Mouse (Mus musculus) fat pad, adult 2 months (tissue): Measurements from ENCODE around the gene 9530003J23Rik.
"Not testable (repeated sequence)": the region's sequence is repeated elsewhere in the genome, so short reads cannot be mapped to it uniquely, and the experiment has no call there.

ENCODE experiments used
- DNase-seq: peaks from one replicate; pipeline ENCODE4 v3.0.0-alpha.2; 2011; ENCODE audit warnings: low read depth, low spot score; ENCODE audit errors: extremely low read depth

Gene 9530003J23Rik

DNA sequence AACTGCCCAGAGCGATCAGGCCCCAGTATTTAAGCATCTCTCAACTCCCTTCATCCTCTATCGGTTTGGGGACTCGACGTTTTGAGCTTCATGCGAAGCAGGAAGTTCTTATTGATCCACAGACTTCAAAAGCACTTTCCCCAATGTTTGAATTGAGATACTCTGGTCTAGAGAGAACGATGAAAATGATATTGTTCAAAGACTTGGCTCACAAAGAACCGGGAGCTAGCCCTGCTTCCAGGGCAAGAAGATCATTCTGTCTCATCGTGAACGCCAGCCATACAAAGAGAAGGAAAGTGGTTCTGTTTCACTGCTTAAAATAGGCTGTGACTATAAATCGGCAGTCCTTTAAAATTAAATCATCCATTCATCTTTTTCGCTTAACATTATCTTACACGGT, at the start of gene 9530003J23Rik:
Gene 9530003J23Rik, minus strand, starts transcription at position 101 of the 400 bp plus-strand sequence.
- no peak for DNase-seq

DNA sequence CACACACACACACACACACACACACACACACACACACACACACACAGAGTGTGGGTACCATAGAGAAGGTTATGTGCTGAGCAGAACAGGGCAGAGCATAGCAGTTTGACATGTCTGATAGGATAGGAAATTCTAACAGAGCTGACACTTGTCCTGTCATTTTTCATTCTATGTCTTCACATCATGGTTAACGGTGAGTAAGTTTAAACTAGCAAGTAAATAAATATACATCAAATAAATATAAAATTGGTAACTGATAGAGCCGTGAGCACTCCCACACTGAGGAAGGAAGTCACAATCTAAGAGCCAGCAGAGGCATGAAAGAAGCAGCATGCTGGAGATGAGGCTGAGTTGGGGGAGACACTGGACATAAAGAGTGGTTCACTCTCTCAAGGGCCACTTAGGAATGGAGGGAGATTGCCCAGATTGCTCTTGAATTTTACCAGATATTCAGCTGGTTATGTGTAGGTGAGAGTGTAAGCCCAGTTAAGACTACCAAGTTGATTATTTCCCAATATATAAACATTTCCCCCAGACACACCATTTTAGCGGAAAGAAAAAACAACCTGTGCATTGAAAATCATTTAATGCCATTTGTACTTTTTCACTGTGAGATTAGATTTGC, 48.8 kb upstream of the 9530003J23Rik start:
- DNase-seq = no peak

DNA sequence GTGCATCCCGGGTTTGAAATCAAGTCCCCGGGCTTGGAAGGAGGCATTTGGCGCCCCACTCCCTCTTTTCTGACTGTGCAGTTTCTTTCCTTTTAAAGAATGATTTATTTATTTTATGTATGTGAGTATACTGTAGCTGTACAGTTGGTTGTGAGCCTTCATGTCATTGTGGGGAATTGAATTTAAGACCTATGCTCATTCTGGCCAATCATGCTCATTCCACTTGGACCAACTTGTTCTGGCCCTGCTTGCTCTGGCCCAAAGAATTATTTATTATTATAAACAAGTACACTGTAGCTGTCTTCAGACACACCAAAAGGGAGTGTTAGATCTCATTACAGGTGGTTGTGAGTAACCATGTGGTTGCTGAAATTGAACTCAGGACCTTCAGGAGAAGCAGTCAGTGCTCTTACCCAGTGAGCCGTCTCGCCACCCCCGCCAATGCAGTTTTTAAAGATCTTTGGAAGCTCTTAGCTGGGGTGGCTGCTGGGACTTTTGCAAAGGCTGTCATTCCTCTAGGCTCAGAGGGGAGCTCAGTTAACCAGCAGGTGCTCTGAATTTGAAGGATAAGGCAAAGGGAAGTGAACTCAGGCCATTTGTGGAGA, 48.0 kb upstream of the 9530003J23Rik start:
- DNase-seq = no peak

DNA sequence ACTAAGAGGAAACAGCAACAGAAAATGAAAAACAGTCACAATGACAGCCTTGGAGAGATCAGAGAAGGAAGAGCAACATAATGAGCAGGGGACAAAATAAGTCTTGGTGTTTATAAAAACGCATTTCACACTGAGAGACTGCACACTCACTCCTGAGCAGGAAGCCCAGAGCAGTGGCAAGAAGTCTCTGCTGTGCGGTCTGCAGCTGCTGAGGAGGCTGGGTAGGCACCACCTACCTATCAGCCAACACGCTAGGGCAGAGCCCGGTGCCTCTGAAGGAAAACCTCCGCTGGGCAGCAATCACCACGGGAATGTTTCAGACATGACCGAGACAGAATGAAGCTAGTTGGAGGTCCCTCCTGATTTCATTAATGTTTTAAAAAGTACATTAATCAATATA, 47.1 kb upstream of the 9530003J23Rik start:
- not testable (repeated sequence) for DNase-seq

DNA sequence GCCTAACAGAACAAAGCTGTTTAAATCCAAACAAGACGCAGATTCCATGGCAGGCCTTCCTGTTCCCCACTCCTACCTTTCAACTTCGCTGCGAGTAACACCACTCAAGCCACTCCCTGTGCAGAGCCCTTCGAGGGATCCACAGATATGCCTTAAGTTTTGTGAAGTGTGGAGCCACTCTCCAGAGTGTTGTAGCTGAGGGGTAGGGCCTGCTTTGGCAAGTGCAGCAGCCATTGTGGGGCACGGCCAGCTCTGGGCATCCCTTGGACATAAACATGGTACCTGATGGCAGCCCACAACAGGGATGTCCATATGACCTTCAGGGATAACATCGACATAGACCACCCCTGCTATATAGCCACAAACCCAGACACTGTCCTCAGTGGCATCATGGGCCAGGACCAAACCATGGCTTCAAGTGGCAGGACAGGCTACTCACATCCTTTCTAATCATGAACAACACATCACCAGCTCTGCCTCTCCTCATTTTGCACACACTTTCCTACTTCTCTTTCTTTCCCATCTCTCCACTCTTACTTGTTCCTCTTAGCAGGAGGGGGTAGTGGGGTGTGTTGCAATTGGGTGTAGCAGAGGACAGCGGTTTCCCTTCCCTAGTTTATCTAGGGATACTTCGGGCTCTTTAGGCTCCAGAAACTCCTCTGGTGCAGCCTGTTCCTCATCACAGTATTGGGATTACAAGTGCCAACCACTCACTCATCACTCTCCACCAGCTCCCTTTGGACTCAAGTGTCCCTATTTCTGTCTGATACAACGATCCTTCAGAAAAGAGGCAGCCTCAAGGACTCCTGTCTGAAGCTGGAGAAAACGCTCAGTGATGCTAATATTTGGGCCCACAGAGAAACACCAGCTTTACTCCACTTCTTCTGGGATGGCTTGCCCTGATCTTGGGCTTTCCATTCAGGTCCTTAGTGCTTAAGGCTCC, 46.3 kb upstream of the 9530003J23Rik start:
- DNase-seq = no peak

DNA sequence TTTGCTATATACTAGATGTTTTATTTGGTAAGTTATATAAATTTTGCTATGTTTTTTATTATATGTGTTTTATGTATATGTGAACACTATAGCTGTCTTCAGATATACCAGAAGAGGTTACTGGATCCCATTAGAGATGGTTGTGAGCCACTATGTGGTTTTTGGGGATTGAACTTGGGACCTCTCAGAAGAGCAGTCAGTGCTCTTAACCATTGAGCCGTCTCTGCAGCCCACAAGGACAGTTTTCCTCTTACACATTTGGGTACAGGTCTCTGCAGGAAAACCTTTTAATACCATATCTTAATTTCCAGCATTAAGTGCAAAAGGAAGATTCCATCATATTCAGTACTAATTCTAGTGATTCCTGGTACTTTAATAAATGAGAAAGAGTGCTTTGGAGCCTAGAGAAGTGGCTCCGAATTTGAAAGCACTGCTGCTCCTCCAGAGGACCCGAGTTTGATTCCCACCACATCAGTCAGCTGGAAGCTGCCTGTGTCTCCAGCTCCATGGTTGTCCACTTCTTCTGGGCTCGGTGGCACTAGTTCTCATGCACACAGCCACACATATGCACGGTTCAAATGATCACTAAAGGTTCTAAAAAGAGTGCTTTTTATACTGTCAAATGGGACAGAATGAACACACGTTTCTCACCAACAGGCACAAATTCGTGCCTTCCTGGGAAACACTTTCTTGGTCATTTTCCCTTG, 45.5 kb upstream of the 9530003J23Rik start:
- DNase-seq = no peak

DNA sequence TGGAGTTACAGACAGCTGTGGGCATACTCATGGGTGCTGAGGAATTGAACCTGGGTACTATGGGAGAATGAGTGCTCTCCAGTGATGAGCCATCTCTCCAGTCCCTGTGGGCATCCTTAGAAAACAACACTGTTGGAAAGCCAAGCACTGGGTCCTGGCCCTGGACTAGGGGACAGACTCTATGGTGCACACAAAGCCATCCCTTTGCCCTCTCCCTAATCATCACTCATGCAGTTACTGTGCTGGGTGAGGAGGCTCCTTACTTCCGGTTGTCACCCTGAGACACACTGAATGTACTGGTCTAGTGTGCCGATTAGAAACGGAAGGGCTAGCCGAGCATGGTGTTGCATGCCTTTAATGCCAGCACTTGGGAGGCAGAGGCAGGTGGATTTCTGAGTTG, 44.7 kb upstream of the 9530003J23Rik start:
- DNase-seq = not testable (repeated sequence)

DNA sequence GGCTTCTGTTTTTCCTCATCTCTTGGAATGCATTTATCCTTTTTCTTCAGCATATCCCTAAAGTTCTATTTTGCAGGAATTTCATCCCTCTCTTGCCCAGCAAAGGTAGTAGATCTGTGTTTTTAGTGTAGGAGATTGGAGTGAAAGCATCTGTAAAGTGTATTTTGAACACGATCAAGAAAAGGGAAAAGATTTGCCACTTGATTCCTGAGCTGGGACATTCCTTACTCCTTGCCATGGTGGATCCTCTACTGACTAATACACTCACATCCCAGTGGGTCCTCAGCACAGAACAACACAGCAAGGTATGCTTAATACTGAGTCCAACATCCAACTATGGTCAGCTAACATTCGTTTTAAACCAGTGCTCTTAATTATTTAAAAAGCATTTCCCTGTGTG, 44.0 kb upstream of the 9530003J23Rik start:
- DNase-seq = no peak

DNA sequence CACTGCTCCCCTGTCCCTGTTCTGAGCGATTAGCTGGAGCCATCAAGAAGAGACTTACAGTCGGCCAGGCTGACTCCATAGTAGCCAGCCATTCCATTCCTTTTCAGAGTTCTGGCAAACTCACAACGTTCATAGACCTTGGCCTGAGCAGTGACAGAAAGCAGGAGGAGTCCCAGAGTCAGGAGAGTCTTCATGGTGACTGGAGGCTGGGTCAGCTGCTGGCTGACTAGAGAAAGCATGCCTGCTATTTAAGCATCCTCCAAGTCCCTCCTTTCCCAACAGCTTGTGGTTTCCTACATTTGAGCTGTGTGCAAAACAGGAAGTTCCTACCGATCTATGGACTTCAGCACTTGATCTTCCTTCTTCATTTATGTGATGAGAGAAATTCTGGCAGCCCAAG, 43.5 kb upstream of the 9530003J23Rik start, which contains the start of gene Lyz2:
Gene Lyz2, minus strand, starts transcription at position 273 of the 400 bp plus-strand sequence.
- DNase-seq = no peak

DNA sequence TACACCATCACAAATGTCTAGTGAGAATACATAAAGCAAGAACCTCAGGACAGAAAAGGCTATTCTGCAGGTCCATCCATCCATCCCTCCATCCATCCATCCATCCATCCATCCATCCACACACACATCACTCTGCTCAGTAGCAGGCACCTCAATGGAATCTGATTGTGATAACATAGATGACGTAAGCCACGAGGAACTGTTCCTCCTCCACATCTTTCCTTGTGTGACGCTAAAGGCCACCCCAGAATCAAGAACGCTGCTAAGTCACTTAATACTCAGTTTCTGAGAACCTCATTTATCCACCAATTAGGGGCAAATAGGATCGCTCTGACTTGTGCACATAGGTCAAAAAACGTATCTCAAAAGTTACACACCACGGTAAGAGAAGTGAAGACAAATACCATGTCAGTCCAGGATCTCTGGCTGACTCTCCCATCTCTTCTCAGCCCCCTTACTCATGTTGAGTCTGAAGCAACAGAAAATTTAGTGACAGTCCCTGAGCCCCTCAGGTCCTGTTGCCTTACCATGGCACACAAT, 42.9 kb upstream of the 9530003J23Rik start:
- DNase-seq = no peak

DNA sequence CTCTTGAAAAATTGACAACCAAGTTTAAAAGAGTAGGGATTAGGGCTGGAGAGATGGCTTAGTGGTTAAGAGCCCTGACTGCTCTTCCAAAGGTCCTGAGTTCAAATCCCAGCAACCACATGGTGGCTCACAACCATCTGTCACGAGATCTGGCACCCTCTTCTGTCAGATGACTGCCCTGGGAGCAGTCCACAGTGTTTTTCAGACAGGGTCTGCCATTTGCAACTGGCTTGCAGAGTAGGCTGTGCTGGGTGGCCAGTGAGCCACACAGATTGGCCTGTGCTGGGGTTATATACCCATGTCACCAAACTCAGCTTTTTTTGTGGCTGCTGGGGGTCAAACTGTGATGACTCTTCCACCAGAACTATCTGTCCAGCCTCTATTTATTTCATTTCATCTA, 41.5 kb upstream of the 9530003J23Rik start:
- DNase-seq = no peak

DNA sequence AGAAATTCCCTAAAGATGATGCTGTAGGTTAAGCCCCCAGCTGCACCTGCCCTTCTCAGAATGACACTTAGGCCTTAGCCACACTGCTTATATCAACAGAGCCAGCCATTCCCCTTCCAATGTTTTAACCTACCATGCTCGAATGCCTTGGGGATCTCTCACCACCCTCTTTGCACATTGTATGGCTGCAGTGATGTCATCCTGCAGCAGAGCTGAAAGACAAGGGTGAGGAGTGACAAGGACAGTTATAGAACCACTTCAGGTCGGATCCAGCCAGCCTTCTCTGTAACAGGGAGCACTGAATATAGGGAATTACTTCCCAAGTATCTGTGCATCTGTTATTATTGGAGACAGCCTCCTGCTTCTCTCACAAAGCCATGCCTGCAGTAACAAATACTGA, 40.0 kb upstream of the 9530003J23Rik start:
- not testable (repeated sequence) for DNase-seq

DNA sequence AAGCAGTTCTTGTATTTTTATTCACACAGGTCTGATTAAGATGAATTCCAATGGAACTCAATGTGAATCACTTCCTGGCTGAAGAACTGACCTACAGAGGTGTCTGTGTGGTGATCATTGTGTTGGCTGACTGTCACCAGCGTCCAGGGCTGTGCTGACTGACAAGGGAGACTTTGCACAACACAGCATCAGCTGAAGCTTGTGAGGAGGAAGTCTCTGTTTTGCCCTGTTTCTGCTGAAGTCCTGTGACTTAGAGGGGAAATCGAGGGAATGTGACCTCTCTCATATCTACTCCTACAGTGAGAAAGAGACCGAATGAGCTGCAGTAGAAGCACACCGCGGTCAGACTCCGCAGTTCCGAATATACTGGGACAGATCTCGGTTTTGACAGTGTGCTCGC, 39.3 kb upstream of the 9530003J23Rik start:
- not testable (repeated sequence) for DNase-seq

DNA sequence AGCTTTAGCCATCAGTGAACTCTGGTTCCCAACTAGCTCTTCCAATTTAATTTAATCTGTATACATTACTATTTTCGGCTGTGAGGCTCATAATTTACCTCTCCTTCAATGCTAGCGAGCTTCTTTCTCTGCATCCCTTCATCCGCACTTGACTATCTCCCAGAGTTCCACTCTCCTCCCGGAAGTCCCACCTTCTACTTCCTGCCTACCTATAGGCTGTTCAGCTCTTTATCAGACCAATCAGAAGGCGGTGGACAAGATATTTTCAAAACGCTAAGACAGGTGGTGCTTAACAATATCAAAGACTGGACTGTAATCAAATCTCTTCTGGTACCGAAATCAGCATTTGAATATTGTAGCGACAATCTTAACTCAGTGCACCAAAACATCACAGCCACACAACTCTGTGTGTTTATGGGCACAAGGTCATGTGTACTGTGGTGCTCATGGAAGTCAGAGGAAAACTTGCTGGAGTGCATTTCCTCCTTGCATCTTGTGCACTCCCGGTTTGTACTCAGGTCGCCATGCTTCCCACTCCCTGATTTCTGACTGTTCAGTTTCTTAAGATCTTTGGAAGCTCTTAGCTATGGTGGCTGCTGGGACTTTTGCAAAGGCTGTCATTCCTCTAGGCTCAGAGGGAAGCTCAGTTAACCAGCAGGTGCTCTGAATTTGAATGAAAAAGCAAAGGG, 37.3 kb upstream of the 9530003J23Rik start:
- no peak for DNase-seq

DNA sequence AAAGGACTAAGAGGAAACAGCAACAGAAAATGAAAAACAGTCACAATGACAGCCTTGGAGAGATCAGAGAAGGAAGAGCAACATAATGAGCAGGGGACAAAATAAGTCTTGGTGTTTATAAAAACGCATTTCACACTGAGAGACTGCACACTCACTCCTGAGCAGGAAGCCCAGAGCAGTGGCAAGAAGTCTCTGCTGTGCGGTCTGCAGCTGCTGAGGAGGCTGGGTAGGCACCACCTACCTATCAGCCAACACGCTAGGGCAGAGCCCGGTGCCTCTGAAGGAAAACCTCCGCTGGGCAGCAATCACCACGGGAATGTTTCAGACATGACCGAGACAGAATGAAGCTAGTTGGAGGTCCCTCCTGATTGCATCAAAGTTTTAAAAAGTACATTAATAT, 36.1 kb upstream of the 9530003J23Rik start:
- DNase-seq = not testable (repeated sequence)

DNA sequence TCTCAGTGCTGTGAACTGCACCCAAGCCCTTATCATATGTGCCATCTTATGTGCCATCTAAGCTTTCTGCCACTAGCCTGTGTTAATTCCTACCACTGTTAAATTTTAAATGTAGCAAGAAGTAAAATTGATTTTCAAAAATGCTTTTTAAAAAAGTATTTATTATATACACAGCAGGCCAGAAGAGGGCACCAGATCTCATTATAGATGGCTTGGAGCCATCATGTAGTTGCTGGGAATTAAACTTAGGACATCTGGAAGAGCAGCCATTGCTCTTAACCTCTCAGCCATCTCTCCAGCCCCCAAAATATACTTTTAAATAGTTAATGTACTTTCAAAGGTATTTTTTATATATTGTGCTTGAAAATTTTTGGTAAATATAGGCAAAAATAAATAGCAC, 33.5 kb upstream of the 9530003J23Rik start:
- no peak for DNase-seq

DNA sequence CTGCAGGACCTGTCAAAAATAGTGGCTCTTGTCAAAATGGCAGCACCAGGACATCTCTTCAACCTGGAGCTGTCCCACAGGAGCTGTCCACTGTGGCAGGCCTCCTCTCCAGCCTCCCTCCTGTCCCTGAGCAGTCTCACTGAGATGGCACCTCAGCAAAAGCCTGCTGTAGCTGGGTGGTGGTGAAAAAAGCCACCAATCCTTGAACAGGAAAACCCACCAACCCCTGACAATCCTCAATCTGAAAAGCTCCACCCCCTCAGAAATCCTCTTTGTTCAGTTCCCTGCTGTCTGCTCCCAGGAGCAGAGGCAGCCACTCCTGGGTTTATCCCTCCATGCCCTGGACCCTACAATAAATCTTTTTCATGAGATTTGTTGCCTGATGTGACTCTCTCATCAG, 21.4 kb upstream of the 9530003J23Rik start:
- no peak for DNase-seq

DNA sequence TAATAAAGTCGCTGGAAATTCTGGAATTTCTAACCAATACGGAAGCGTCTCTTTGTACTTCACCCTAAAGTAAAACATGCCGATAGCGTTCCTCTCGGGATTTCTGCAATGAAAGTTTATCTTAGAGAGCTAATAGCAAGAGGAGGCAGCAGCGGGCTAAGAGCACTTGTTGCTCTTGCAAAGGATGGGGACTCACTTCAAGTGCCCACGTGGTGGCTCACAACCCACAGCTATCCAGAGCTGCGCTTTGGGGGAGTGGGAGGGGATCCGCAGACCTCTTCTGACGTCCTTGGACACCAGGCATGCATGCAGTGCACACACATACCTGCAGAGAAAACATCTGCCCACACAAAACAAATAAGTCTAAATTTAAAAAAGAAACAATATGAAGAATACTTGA, 2.6 kb downstream of the 9530003J23Rik start:
- no peak for DNase-seq

DNA sequence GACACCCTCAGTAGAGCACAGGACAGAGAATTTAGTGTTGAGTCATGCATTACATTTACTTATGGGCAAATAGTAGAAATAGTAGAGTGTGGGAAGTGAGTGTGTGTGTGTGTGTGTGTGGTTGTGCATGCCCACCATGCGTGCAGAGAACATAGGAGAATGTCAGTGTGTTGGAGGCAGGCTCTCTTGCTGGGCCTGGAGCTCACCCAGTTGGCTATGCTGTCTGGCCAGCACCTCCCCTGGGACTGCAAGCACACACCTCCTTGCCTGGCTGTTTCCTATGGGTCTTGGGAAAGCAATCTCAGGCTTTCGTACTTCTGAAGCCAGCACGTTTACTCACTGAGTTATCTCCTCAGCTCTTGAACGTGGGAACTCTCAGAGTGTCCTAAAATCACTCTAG, 3.7 kb downstream of the 9530003J23Rik start:
- no peak for DNase-seq

DNA sequence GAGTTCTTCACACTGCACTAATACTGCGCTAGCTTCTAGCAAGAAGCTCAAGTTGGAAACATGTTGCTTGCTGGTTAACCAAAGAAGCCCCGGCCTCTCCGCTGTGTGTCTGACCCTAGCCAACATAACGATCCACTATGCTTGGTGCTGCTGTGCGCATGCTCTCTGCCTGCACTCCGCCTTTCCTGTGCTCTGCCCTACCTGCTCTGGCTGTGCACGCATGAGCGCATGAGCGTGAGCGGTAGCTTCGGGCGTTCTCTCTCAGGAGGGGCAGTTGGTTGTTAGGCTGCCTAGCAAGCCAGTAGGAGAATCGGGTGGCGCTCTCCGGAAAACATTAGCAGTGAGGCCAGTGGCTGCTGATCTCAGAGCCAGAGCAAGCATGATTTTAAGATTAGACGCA, 8.7 kb downstream of the 9530003J23Rik start:
- no peak for DNase-seq
